Mouse (Mus musculus) lung, postnatal 0 days (tissue): Measurements from ENCODE around the gene Actn4. TPM values are rescaled to one million over a fixed set of nuclear protein-coding genes. Genes with fewer than 3 reads are reported as not detected.

Experiments
- ATAC-seq: fragments of 200-750 bp; cut with Nextera tagmentation; 2 replicates; pipeline ENCODE4 v1.8.0; 2017; ENCODE audit warnings: moderate library complexity
- DNase-seq: peaks from one replicate; pipeline ENCODE4 v3.0.0-alpha.2; 2016; ENCODE audit warnings: low spot score
- H3K27ac ChIP-seq: fragments of 300-500 bp; sonication (generic); 2 replicates; pipeline ENCODE4 v1.5.1; 2014; ENCODE audit warnings: antibody characterized with exemption, mild to moderate bottlenecking, low read length, mixed read lengths
- H3K27me3 ChIP-seq: fragments of 300-500 bp; sonication (generic); replicated peaks from 2 replicates; pipeline ENCODE4 v1.6.1; 2014; ENCODE audit warnings: low read length, mixed read lengths; ENCODE audit not compliant: insufficient read depth
- H3K36me3 ChIP-seq: fragments of 300-500 bp; sonication (generic); 2 replicates; pipeline ENCODE4 v1.6.1; 2014; ENCODE audit warnings: low read length, mixed read lengths; ENCODE audit not compliant: insufficient read depth
- H3K4me1 ChIP-seq: fragments of 300-500 bp; sonication (generic); 2 replicates; pipeline ENCODE4 v1.6.1; 2014; ENCODE audit warnings: antibody characterized with exemption, low read depth, low read length, mixed read lengths; ENCODE audit not compliant: insufficient read depth
- H3K4me2 ChIP-seq: fragments of 300-500 bp; sonication (generic); replicated peaks from 2 replicates; pipeline ENCODE4 v1.6.1; 2014; ENCODE audit warnings: low read depth, mild to moderate bottlenecking, low read length, moderate library complexity, mixed read lengths
- H3K4me3 ChIP-seq: fragments of 300-500 bp; sonication (generic); 2 replicates; pipeline ENCODE4 v1.5.1; 2014; ENCODE audit warnings: low read depth, low read length
- H3K9ac ChIP-seq: fragments of 300-500 bp; sonication (generic); replicated peaks from 2 replicates; pipeline ENCODE4 v1.6.1; 2014; ENCODE audit warnings: low read depth, mild to moderate bottlenecking
- H3K9me3 ChIP-seq: fragments of 300-500 bp; sonication (generic); 2 replicates; pipeline ENCODE4 v1.6.1; 2016; ENCODE audit warnings: low read length, mixed read lengths
- CTCF ChIP-seq: IDR thresholded peaks from 2 replicates; pipeline ENCODE4 v1.5.1; 2016; ENCODE audit warnings: antibody characterized with exemption, mild to moderate bottlenecking
- EP300 ChIP-seq: IDR thresholded peaks from 2 replicates; pipeline ENCODE4 v1.6.1; 2016; ENCODE audit warnings: antibody characterized with exemption, mild to moderate bottlenecking, control low read depth
- WGBS: fragments of 180-500 bp; shearing (Covaris S2); extraction: QIAGEN DNeasy Blood & Tissue Kit; methylation state at CpG from one replicate; pipeline ENCODE4 v1.1.7; 2014; 5-methylcytosine and 5-hydroxymethylcytosine counted together
- polyA plus RNA-seq: library from polyadenylated mRNA; unstranded; fragments of >200 nt; fragmentation: Nextera tagmentation; extraction: Ambion mirVana; gene quantifications from 2 replicates; pipeline ENCODE4 v1.2.1, GENCODE M21; 2015

Gene Actn4
- polyA plus RNA-seq, 1 experiment from 2014 or later = 202 TPM

DNA sequence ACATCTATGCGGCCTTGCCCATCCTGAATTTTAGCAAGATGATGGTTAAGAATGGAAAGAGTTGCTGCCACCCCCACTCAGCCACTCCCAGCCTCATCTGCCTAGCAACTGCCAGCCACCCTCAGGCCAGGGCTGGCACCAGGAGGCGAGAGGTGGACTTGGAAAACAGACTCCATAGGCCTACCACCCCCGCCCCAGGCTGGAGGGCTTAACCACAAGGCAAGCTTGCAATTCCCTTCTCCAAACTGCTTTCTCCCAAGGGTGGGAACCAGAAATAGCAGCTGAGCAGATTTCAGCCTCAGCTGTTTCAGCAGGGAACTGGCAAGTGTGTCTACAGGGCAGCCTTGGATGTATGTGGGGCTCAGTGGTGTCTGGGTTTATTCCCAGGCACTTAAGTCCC is 59.3 kb downstream of the Actn4 start:
- WGBS = 92% methylated on average over 3 of the region's 3 CpGs
- no peaks in the 10 kb centered on the region for H3K4me1 ChIP-seq
- no peak overlapping the region for H3K4me2 ChIP-seq
- no peak overlapping the region for H3K9ac ChIP-seq
- no peak overlapping the region for H3K27ac ChIP-seq
- H3K4me3 ChIP-seq = no peak overlapping the region
- no peak for TF ChIP-seq CTCF
- no peak for TF ChIP-seq EP300
- peaks cover 55% of the 10 kb centered on the region for H3K36me3 ChIP-seq
- no peaks in the 10 kb centered on the region for H3K27me3 ChIP-seq
- no peaks in the 10 kb centered on the region for H3K9me3 ChIP-seq
- ATAC-seq = no peak
- DNase-seq = no peak

DNA sequence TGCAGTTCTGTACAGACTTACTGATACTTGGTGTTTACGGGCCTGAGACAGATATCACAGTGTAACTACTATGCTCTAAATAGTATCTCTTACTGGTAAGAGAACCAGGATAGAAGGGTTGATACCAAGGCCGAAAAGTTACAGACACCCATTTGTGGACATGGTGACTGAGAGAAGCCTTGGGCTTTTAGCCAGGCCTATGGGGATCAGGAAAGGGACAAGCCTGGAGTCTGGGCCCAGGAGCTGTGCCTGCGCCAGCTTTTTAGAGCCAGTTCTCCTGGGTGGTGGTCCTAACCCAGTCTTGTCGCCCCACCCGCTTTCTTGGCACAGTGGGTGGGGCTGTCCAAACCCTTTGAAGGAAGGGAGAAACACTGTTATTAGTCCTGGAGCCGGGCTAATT is 60.0 kb downstream of the Actn4 start:
- DNase-seq (no peak), ATAC-seq (no peak)
- Histone ChIP-seq H3K4me2 (no peak overlapping the region), H3K27me3 (no peaks in the 10 kb centered on the region), H3K4me1 (no peaks in the 10 kb centered on the region), H3K4me3 (no peak overlapping the region), H3K9ac (no peak overlapping the region), H3K36me3 (peaks cover 59% of the 10 kb centered on the region), H3K27ac (no peak overlapping the region), H3K9me3 (no peaks in the 10 kb centered on the region)
- TF ChIP-seq EP300 = no peak
- no peak for TF ChIP-seq CTCF
- 94% methylated on average over 6 of the region's 6 CpGs for WGBS

DNA sequence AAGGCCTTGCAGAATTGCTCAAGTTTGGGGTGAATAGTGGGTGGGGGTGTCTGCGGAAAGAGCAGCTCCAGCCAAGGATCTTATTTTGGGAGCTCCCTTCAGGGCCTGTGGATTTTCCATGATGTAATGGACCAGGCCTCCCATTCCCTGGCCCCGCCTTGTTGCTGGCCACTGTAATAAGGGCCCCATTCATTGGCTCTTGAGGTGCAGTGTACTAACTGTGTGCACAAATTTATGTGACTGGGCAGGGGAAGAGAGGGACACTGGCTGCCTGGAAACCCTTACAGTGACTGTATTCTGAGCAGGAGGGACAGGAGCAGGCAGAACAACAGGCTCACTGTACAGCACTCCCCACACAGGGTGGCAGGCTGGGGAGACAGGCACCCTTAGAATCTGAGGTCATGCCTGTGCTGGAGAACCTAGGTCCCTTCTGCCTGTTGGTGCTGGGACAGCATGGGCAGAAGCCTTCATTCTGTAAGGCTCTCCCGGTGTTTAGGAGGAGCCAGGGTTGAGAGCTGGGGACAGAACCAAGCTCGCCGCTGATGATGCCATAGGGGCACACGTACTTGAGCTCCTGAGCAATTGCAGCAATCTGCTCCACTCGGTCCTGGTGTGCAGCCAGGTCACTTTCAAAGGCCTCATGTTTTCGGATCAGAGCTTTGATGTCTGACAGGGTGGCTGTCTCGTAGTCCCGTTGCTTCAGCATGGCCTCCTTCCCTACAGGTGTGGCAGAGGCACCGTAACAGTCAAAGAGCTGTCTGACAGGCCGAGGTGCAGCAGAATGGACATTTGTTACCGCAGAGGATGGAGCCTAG is 60.6 kb downstream of the Actn4 start:
- Histone ChIP-seq H3K4me2 (no peak overlapping the region), H3K9ac (no peak overlapping the region), H3K27me3 (no peaks in the 10 kb centered on the region), H3K9me3 (no peaks in the 10 kb centered on the region), H3K4me1 (no peaks in the 10 kb centered on the region), H3K36me3 (peaks cover 63% of the 10 kb centered on the region), H3K4me3 (no peak overlapping the region), H3K27ac (no peak overlapping the region)
- no peak for DNase-seq
- ATAC-seq = peak; percentile 41
- WGBS = 85% methylated on average over 13 of the region's 13 CpGs
- TF ChIP-seq EP300 = no peak
- no peak for TF ChIP-seq CTCF

DNA sequence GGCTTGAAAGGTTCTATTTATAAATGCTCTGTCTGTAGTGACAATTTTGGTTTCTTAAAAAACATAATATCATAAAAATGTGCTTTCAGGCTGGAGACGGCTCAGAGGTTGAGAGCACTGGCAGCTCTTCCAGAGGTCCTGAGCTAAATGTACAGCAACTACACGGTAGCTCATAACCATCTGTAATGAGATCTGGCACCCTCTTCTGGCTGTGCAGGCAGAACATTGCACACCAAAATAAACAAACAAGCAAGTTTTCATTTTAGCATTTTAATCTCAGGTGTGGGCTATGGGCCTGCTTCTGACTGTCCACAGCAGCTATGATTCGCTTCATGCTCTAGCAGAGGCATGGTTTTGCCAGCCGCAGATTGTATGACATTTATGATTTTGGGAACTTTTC is 62.2 kb downstream of the Actn4 start:
- no peak overlapping the region for H3K4me2 ChIP-seq
- 76% methylated on average over 4 of the region's 4 CpGs for WGBS
- no peak for DNase-seq
- H3K4me1 ChIP-seq = no peaks in the 10 kb centered on the region
- H3K36me3 ChIP-seq = peaks cover 70% of the 10 kb centered on the region
- H3K9me3 ChIP-seq = no peaks in the 10 kb centered on the region
- no peak overlapping the region for H3K9ac ChIP-seq
- H3K4me3 ChIP-seq = no peak overlapping the region
- H3K27ac ChIP-seq = no peak overlapping the region
- no peaks in the 10 kb centered on the region for H3K27me3 ChIP-seq
- TF ChIP-seq CTCF = peak; percentile 40
- TF ChIP-seq EP300 = no peak
- ATAC-seq = no peak

DNA sequence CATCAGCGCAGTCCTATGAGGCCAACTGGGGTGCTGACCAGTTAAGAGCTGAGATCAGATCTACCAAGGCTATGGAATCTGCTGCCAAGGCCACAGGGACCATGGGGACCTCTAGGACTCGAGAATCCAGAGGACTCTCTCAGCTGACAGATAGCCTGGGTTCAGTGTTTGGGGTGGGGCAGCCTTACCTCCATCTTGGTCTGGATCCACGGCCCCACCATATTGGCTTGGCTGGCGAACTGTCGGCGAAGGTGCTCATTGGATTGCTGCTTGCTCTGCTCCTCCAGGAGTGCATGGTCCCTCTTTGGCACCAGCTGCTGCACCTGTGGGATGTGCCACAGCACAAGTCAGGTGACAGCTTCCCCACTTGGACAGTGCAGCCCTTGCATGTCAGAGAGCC is 64.5 kb downstream of the Actn4 start:
- Histone ChIP-seq H3K4me1 (no peaks in the 10 kb centered on the region), H3K36me3 (peaks cover 69% of the 10 kb centered on the region), H3K4me2 (no peak overlapping the region), H3K27me3 (no peaks in the 10 kb centered on the region), H3K9me3 (no peaks in the 10 kb centered on the region), H3K9ac (no peak overlapping the region), H3K4me3 (no peak overlapping the region), H3K27ac (no peak overlapping the region)
- no peak for TF ChIP-seq EP300
- TF ChIP-seq CTCF = no peak
- ATAC-seq (no peak), DNase-seq (no peak)
- 93% methylated on average over 6 of the region's 6 CpGs for WGBS

DNA sequence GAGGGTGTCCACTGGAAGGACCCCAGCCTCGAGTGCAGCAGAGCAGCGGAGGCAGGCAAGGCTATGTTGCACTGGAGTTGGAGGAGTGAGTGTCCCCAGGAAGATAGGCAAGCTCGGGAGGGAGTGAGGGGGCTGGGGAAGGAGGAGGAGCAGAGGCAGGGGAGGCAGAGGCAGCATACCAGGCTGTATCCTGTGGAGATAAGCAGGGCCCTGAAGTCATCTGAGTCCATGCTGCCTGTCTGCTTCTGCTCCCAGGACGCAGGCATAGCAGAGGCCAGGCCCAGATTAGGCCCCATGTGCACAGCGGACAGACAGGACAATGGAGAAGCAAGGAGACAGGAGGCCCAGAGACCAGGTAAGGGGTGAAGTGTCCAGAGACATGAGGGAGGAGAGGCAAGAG is 67.2 kb downstream of the Actn4 start:
- Histone ChIP-seq H3K4me1 (no peaks in the 10 kb centered on the region), H3K9ac (no peak overlapping the region), H3K36me3 (peaks cover 70% of the 10 kb centered on the region), H3K9me3 (no peaks in the 10 kb centered on the region), H3K27ac (no peak overlapping the region), H3K4me2 (no peak overlapping the region), H3K27me3 (no peaks in the 10 kb centered on the region), H3K4me3 (no peak overlapping the region)
- 63% methylated on average over 5 of the region's 5 CpGs for WGBS
- DNase-seq (no peak), ATAC-seq (no peak)
- no peak for TF ChIP-seq EP300
- no peak for TF ChIP-seq CTCF
